Mouse (Mus musculus) cerebellum, adult 9-11 months (tissue): ENCODE measurements around the gene Nek10.
"Not testable (repeated sequence)": the region's sequence is repeated elsewhere in the genome, so short reads cannot be mapped to it uniquely, and the experiment has no call there.

Experiments used
- DNase-seq: peaks from one replicate; pipeline ENCODE4 v3.0.0; 2022

The Nek10 gene

DNA sequence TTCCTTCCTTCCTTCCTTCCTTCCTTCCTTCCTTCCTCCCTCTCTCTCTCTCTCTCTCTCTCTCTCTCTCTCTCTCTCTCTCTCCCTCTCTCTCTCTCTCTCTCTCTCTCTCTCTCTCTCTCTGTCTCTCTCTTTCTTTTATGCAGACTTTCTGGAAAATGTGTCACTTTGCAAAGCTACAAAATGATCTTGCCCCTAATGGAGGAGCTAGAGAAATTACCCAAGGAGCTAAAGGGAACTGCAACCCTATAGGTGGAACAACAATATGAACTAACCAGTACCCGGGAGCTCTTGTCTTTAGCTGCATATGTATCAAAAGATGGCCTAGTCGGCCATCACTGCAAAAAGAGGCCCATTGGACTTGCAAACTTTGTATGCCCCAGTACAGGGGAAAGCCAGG, at the start of gene Nek10:
Nek10 (plus strand) TSS at position 301 of the 400 bp plus-strand sequence.
- DNase-seq, result not testable (repeated sequence)

DNA sequence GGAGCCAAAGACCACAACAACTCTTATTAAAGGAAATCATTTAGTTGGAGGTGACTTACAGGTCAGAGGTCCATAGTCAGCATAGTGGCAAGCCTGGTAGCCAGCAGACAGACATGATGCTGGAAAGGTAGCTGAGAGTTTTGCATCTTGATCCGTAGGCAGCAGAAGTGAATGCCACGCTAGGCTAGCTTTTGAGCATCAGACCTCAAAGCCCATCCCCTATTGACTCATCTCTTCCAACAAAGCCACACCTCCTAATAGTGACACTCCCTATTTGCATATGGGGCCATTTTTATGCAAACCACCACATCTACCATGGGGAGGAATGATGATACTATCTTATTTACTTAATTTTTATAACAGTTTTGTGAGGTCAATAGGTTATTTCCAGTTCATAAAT, 22.0 kb upstream of the Nek10 start:
- no peak for DNase-seq

DNA sequence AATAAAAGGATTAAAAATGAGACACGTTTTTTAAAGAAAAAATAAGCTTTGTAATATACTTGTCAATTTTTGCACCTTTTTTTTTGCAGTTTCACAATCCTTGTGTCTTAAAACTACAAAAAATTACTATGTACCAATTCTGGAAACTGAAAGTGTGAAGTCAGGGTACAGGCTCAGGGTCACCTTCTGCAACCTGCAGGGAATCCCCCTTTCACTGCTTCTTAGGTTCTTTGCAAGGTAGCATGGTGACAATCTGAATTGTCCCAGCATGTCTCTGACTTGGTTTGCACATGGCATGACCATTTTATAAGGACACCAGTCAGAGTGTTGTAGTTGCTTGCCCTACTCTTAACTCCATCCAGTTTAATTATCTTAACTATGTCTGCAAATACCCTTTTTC, 19.0 kb upstream of the Nek10 start:
- DNase-seq, result no peak

DNA sequence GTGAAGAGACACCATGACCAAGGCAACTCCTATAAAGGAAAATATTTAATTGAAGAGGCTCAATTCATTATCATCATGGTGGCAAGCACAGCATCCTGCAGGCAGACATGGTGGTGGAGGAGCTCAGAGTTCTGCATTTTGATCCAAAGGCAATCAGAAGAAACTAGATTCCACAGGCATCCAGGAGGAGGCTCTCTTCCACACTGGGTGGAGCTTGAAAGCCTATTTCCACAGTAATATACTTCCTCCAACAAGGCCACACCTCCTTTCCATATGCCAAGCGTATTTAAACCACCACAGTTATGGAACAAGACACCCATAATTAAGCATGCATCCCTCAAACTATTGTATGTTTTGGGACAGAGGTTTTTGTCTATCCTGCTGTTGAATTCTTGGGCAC, 16.2 kb upstream of the Nek10 start:
- no peak for DNase-seq

DNA sequence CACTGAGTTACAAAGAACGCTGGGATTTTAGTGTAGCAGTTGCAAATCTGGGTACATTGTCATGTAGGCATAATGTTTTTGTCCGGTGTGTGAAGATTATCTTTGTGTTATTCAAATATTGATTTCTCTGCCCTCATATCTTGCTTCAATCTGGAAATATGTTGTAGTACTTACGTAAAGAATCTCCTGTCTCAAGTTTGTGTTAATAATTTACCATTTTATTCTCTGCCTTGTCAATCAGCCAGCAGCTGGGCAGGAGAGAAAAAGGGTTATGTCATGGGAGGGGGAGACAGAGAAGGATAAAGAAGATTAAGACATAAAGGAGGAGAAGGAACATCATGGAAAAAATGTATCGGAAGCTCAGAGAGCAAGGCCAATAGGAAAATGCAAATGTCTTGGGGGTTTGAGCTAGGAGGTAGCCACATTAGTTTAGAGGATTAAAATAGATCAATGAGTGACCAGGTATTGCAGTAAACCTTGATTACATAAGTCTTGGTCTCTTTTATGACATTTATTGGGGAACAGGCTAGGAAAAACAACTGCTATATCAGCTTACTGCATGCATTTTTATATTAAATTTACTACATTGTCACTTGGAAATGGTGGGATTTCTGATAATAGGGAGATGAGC, 13.3 kb upstream of the Nek10 start:
- DNase-seq, result no peak

DNA sequence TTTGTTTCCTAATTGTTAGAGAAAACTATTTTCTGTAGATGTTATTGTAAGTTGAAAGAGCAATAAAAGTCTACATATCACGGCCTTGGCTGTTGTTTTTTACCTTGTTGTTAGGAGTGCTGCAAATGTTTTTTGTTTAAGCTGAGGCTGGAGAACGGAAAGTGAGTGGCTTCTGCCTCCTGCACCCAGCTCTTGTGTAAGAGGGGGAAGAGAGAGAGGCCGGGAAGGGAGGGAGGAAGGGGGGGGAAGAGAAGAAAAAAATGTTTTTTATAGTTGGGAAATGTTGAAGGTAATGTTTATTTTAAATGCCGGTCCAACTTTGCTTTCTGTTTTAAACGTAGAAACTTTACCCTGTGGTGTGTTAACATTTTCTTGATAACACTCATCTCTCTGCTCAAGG, 3.4 kb upstream of the Nek10 start:
- no peak for DNase-seq

DNA sequence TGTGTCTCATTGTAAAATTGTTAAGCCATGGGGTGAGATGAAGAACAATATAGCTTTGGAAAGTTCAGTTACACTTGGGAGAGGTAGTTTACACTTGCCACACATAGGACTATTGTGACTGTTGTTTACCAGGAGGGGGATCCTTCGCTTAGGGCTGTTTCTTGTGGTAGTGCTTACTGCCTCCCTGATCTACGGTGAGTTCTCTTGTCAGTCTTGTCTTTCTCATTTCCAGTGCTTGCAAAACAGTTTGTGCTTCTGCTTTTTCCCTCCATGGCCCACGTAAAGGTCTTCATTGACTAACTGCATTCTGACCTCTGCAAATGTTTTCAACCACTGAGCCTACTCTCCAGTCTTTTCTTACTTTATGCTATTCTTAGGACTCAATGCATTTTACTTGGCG, 2.9 kb upstream of the Nek10 start:
- no peak for DNase-seq

DNA sequence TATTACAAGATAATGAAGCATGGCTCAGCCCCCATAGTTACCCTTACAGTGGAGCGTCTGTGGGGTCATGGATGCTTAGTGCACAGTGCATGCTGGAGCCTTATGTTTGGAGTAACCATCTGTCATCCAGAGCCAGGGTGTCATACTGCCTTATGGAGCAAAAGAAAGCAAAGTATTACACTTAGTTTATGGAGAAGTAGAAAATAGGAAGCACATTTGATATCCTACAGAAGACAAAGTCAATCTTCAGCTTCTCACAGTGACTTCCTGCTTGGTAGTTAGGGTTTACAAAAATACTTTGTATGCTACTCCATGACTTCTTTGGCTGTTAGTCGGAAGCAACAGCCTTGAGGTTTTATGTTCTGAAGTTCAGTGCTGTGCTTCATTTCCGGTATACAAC, 2.4 kb upstream of the Nek10 start:
- DNase-seq, result no peak

DNA sequence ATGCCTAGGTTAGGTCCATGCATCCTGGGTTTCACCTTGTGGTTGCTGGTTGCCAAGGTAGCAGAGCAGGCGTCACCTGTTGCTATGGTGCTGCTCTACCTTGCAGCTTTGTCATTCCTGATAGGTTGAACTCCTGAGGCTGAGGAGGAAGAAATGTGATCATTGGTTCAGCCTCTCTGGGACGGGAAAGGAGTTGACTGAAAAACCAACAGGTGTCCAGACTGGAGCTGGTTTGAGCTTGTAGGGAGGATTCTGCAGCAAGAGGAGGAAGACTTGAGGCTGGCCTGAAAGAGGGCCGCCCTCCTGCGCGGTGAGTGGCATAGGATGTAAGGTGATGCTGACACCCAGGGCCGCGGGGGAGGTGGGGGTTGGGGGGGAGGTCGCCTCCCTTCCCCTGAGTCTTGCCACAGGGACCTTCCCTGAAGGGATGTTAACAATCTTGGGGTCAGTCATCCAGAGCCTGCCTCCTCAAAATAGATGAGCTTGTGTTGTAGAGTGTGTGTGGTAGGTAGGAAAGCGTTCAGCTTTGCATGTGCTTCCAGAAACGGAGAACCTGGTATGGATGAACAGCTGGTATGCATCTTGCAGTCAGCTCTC, 804 bp downstream of the Nek10 start:
- no peak for DNase-seq

DNA sequence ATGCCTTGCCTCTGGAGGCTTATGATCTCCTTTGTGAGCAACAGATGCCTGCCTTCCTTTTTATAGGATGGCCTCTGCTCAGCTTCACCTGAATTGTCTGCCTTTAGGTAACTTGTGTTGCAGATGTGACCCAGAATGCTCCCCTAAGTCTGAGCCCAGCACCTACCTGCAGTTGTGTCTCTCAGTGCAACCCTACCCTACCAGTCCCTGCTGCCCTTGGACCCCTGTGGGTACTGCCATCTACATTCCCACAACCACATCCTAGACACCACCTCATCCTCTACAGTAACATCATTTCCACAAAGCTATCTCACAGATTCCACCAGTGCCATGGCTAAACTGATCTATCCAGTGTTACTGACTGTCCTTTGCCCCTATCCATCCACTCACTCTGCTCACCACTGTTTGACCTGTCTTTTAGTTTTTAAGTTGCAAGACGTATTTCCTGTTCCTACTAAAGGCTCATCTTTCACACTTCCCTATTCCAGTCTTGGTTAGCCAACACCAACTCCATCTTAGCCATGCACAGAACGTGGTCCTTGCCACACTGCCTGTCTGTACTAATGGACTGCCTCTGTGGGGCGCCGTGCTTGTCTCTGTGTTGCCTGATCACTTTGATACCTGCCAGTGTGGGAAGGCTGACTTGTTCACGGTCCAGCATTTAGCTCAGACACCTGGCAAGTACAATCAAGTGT, 1.4 kb downstream of the Nek10 start:
- DNase-seq, result no peak

DNA sequence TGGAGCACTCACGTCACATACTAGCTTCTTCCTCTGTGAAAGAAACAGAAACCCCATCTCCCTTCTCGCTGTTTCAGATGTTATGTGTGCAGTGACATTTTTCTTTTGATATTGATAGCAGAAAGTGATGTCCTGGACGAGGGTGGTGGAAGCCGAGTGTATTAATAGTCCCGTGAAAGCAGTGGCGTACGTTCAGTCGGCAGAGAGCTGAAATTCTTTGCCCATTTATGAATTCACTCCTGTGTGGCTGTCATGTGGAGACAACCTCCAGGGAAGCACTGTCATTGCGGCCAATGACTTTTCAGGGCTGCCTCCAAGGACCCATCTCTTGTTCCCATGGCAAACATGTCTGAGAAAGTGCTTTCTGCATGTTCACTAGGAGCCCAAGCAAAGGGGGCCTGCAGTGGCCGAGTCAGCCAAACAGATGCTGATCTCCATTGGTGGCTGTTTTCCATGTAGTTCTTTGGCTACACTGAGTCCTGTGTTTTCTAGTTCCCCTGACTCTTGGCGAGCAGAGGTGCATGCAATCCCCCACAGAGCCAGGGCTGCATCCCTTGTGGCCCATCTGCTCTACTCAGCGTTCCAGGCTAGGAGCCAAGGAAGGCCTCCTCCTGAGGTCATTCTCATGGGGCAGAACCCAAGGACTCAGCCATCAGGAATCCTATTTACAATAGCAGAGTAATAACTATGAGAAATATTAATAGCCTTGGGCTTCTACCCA, 29.5 kb downstream of the Nek10 start:
- peak; percentile 89 for DNase-seq

DNA sequence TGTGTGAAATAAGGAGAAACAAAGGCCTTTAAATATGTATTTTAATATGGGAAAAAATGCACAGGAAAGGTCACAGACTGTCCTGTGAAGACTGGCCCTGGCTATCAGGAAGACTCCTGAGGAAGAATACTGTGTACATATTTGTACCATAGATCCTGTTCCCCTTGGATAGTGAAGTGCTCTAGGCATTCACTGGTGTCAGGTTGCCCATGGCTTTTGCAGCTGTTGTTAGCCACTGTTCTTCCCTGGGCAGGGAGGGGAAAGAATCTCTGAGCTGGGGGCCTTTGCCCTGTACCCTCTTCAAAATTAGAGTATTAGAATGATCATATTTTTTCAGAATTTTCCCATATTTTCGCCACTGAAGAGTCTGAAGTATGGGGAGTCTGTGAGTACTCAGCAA, 30.3 kb downstream of the Nek10 start:
- DNase-seq, result no peak

DNA sequence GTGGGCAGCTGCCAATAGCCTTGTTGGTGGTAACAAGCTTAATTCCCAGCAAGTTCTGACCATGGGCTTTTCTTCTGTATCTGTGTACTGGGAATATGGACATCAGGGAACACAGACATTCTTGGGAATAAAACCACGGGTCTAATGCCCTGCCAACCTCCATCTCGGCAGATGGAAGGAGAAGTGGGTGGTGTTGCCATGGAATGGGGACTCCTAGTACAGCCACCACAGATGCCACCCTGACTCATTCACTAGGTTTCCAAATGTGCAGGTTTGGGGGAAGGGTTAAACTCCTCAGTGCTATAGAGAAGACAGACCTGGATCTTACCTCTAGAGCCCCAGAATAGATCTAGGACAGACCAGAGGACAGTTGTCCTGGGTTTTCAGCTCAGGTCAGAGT, 31.1 kb downstream of the Nek10 start:
- DNase-seq, result peak; percentile 32

DNA sequence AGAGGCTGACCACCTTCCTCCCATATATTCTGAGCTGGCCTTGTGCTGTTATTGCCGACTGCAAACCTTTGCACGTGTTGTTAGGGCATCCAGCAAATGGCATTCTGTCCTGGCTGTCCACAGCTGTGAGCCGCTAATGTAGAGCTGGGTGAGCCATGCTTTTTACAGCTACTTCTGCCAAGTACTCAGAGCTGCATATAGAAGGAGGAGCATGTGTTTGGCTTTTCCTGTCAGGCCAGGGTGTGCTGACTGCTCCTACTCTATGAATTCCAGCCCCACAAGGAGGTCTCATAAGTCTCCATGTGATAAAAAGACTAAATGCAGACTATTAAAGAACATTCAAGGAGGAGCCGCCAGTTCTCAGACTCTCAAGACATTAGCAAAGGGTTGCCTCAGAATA, 34.4 kb downstream of the Nek10 start:
- peak; percentile 28 for DNase-seq

DNA sequence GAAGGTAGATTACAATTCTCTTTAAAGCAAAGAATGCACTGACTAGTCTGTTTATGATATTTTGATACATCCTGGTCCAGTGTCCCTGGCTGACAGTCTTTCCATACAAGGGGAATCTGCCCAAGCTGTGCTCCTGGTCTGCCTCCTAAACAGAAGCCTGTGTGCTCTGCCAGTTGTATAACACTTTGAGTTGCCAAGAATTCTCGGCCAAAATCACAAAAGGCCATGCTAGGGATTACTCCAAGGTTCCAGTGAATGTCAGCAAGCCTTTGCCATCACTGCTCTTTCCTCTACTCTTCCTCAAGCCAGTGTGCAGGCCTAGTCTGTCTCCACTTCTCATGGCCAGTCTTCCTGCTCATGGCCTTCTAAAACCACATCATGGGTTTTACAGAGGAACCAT, 34.9 kb downstream of the Nek10 start:
- peak; percentile 85 for DNase-seq

DNA sequence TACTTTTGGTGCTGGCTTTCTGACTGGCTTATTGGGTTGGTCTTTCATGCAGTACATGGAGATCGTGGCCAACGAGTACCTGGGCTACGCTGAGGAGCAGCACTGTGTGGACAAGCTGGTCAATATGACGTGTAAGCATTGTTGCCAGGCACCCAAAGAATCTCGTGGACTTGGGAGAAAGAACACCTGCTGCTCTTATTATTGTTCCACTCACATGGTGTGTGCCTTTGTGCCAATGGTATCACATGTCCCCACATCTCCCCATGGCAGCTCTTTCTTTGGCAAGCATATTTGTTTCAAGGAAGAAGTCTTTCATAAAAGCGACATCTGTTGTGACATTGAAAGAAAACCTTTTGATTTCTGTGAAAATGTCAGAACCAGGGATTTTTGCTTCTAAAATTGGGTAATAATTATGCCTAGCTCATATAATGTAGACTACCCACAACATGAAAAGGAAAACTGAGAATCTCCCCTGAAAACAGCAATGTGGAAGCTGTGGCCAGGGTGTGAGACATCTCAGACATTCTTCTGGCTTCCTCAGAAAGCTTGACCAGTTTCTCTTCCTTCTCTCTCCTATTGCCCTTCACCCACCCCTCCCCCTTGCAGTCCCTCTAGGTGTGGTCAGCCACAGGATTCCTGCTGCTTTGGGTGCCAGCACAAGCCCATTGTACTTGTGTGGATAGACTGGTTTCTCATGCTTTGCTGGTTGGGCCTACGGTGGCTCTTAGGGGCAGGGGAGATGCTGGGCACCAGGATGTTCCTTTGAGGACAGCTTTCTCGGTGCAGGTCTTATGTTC, 39.7 kb downstream of the Nek10 start:
- DNase-seq, result no peak

DNA sequence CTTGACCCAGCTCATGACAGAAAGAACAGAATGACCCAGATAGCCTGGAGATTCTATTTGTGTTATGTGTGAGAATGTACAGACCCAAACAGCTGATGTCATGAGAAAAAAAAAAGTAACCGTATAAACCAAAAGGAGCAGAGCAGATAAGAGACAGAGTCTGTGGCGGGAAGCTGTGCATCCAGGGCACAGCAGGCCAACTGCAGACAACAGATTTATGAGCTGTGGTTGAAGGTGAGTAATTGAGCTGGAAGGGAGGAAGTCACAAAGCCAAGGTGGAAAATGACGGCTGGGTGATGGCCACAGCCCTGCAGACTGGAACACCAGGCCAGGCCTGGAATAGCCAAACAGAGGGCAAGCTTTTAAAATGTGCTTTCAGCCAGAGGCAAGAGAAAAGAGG, 49.6 kb downstream of the Nek10 start:
- DNase-seq, result peak; percentile 36

DNA sequence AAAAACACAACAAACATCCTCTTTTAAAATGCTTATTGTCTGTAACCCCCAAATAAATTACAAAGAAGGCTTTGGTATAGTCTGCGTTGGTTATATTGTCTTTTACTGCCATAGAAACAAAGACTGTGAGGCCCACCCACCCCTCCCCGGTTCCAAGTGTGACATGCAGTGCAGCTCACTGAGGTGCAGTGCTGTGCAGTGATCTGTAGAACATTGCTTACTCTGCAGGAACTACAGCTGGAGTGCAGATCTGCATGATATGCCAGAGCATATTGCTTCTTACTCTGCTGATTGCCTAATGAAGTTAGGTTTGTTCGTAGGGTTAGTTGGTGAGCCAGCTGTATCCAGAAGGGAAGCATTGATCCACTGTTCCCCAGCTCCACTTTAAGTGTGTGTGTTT, 57.1 kb downstream of the Nek10 start:
- no peak for DNase-seq

DNA sequence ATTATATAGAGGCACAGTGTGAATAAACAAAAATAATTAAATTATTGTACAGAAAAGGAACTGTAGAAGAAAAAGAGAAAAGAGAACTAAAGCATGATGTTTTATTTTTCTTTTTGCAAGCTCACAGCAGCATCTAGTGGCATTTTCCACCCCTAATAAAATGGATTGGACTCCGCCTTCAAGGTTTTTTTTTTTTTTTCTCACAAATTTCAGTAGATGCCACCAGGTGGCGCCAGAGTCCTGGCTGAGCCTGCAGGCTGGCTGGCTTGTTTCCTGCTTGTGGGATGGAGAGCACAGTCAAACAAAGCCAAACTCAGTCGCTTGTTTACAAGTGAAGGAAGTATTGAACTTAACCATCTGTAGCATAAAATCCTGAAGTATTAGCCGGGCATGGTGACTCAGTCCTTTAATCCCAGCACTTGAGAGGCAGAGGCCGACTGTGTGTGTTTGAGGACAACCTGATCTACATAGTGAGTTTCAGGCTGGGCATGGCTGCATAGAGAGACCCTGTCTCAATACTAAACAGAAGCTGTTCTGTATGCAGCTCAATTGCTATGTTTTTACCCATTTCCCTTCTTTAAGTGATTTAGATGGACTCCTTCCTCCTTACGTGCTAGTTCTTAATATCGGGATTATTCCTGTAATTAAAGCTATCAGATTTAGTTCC, 60.6 kb downstream of the Nek10 start:
- DNase-seq, result peak; percentile 81

DNA sequence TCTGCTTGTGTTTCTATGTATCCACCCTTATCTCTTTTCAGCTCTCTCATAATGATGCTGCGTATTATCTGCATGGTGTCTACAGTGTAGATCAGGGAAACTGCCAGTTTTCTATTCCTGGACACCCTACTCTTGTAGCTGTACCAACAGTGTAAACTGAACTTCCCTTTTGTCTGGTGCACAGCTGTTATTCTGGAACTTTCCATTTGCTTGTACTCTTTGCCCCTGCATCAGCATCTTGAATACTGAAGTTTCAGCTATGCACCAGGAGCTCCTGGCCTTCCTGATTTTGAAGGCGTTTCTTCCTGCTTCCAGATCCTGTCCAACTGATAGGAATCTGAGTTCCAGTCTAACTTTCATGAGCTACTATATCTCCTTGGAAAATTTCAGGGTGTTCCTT, 66.0 kb downstream of the Nek10 start:
- DNase-seq, result no peak

DNA sequence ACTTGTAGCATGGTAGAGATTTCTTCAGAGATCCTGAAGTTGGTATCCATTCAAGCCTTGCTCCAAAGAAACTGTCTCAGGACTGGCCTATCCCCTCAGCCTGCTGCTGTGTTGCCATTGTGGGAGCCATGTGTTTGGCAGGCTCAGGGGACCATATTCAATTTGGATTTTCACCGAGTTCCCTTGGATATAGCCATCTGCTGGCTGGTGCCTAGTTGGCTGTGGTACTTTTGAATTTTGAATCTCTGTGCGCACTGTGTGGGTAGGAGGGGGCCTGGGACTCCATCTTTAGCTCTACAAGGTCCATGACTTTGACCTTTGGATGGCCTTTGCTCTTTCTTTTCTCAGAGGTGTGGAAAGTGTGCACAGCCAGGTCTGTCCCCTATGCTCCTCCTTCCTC, 66.8 kb downstream of the Nek10 start:
- DNase-seq, result peak; percentile 32

DNA sequence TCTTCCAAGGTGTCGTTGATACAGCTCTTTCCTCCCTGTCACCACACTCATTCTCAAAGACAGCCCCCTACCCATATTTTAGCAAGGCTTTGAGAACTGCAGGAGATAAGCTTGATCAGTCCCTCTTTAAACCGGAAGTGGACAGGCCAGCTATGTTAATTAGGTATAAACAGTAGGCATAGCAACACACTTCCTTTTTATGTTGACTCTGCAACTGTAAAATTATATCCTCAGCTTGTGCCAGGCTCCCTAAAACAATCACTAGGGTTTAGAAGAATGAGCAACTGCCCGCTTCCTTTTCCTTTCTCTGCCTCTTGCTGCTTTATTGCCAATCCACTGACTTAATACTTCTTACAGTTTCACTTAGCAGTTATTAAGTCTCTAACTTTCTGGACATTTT, 67.2 kb downstream of the Nek10 start:
- no peak for DNase-seq

DNA sequence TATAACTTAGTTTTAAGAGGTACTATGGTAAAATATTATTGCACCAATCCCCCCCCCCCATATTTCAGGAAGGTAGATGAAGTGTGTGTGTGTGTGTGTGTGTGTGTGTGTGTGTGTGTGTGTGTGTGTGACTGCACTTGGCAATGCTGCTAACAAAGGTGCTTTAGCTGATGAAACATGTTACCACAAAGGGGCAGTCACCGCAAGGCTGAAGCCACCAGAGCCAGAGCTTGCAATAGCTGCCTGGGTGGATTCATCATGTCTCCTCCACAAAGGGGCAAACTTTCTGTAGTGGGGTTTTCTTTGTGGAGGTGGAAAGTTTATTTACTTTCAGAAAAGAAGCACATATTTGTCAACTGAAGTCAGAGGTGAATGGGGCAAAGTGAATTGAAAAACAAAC, 67.9 kb downstream of the Nek10 start:
- no peak for DNase-seq
